Mouse (Mus musculus) ES-Bruce4 (cell line): Measurements from ENCODE around the gene Plin3. TPM values are rescaled to one million over a fixed set of nuclear protein-coding genes. Genes with fewer than 3 reads are reported as not detected.

Experiments used
- H3K27ac ChIP-seq: 2 replicates; pipeline ENCODE4 v1.5.1; 2012; ENCODE audit warnings: low read length, inconsistent platforms; ENCODE audit not compliant: insufficient read depth
- H3K27me3 ChIP-seq: 2 replicates; pipeline ENCODE4 v1.6.1; 2012; ENCODE audit warnings: mild to moderate bottlenecking, low read length, inconsistent platforms; ENCODE audit not compliant: control insufficient read depth, poor library complexity, insufficient read depth, severe bottlenecking
- H3K36me3 ChIP-seq: 2 replicates; pipeline ENCODE4 v1.6.1; 2012; ENCODE audit warnings: inconsistent platforms, mild to moderate bottlenecking, low read length, moderate library complexity; ENCODE audit not compliant: control insufficient read depth, poor library complexity, insufficient read depth, severe bottlenecking
- H3K4me1 ChIP-seq: one replicate; pipeline ENCODE4 v1.8.1; 2011; ENCODE audit warnings: low read length; ENCODE audit not compliant: control insufficient read depth, insufficient read depth
- H3K4me3 ChIP-seq: 2 replicates; pipeline ENCODE4 v1.5.1; 2011; ENCODE audit warnings: low read depth, mild to moderate bottlenecking, low read length
- H3K9ac ChIP-seq: 2 replicates; pipeline ENCODE4 v1.6.1; 2012; ENCODE audit warnings: low read depth, mild to moderate bottlenecking, inconsistent platforms; ENCODE audit not compliant: poor library complexity, severe bottlenecking
- H3K9me3 ChIP-seq: replicated peaks from 2 replicates; pipeline ENCODE4 v1.6.1; 2012; ENCODE audit warnings: mild to moderate bottlenecking, low read length, inconsistent platforms; ENCODE audit not compliant: control insufficient read depth, poor library complexity, insufficient read depth, severe bottlenecking
- CTCF ChIP-seq: IDR thresholded peaks from one replicate; pipeline ENCODE4 v1.8.1; 2011; ENCODE audit warnings: low read depth, low read length
- EP300 ChIP-seq: IDR thresholded peaks from 2 replicates; pipeline ENCODE4 v1.6.1; 2011; ENCODE audit warnings: low read depth, low read length; ENCODE audit not compliant: insufficient read depth
- POLR2A ChIP-seq: IDR thresholded peaks from one replicate; pipeline ENCODE4 v1.8.1; 2011; ENCODE audit warnings: low read length; ENCODE audit not compliant: insufficient read depth
- polyA plus RNA-seq: library from polyadenylated mRNA; stranded (reverse); fragments of >200 nt; gene quantifications from 2 replicates; pipeline ENCODE4 v1.2.4, GENCODE M21; 2011; ENCODE audit warnings: low read depth; ENCODE audit not compliant: missing spikeins, insufficient read depth, insufficient read length

Gene Plin3
- polyA plus RNA-seq, 1 experiment: 57.1 TPM

- Histone ChIP-seq H3K27me3 (no peaks in the 10 kb centered on the region), H3K36me3 (no peaks in the 10 kb centered on the region; the same call in 1 of the 2 replicates), H3K27ac (0 out of 2 replicates have a peak overlapping the region, but pooled peaks have one; percentile 17), H3K4me1 (peaks cover 3% of the 10 kb centered on the region), H3K4me3 (peak overlapping the region; percentile 77), H3K9ac (peak overlapping the region; percentile 57), H3K9me3 (no peaks in the 10 kb centered on the region)
- TF ChIP-seq CTCF (no peak), POLR2A (no peak), EP300 (no peak)
Measured at GRCm38 (mm10) chr17:56269153-56269630, 23.5 kb downstream of the Plin3 start.

- Histone ChIP-seq H3K9ac (no peak overlapping the region), H3K27me3 (no peaks in the 10 kb centered on the region)
Measured at GRCm38 (mm10) chr17:56266271-56266670, 26.4 kb downstream of the Plin3 start.

GRCm38 (mm10) chr17:56265869-56266268, 26.8 kb downstream of the Plin3 start:
- H3K36me3 ChIP-seq: no peaks in the 10 kb centered on the region
- no peak overlapping the region for H3K9ac ChIP-seq
- H3K27ac ChIP-seq: peak overlapping the region; percentile 57
- TF ChIP-seq POLR2A (no peak), CTCF (no peak)
- H3K4me1 ChIP-seq: peaks cover 4% of the 10 kb centered on the region
- no peaks in the 10 kb centered on the region for H3K9me3 ChIP-seq
- no peaks in the 10 kb centered on the region for H3K27me3 ChIP-seq
- no peak overlapping the region for H3K4me3 ChIP-seq

More at GRCm38 (mm10) chr17:56266271-56266670, 26.4 kb downstream of the Plin3 start:
- no peak for TF ChIP-seq EP300
- no peak for TF ChIP-seq CTCF
- TF ChIP-seq POLR2A: no peak
- Histone ChIP-seq H3K27ac (peak overlapping the region; percentile 57), H3K4me3 (no peak overlapping the region), H3K36me3 (no peaks in the 10 kb centered on the region), H3K4me1 (peaks cover 3% of the 10 kb centered on the region), H3K9me3 (no peaks in the 10 kb centered on the region)

GRCm38 (mm10) chr17:56265011-56265410, 27.7 kb downstream of the Plin3 start:
- no peaks in the 10 kb centered on the region for H3K27me3 ChIP-seq
- H3K4me1 ChIP-seq: peaks cover 7% of the 10 kb centered on the region
- H3K36me3 ChIP-seq: no peaks in the 10 kb centered on the region; the same call in 1 of the 2 replicates
- no peak overlapping the region for H3K9ac ChIP-seq
- no peaks in the 10 kb centered on the region for H3K9me3 ChIP-seq
- H3K27ac ChIP-seq: no peak overlapping the region
- H3K4me3 ChIP-seq: no peak overlapping the region
- no peak for TF ChIP-seq EP300
- no peak for TF ChIP-seq CTCF
- TF ChIP-seq POLR2A: no peak

- no peaks in the 10 kb centered on the region for H3K9me3 ChIP-seq
- no peak overlapping the region for H3K4me3 ChIP-seq
- no peaks in the 10 kb centered on the region for H3K27me3 ChIP-seq
- TF ChIP-seq POLR2A (no peak), EP300 (no peak), CTCF (peak; percentile 94)
- H3K4me1 ChIP-seq: peaks cover 7% of the 10 kb centered on the region
- H3K9ac ChIP-seq: no peak overlapping the region
- H3K27ac ChIP-seq: no peak overlapping the region
- peaks cover 3% of the 10 kb centered on the region; the same call in 1 of the 2 replicates for H3K36me3 ChIP-seq
Measured at GRCm38 (mm10) chr17:56264020-56264419, 28.7 kb downstream of the Plin3 start.

GRCm38 (mm10) chr17:56262645-56263094, 30.0 kb downstream of the Plin3 start:
- no peak overlapping the region for H3K9ac ChIP-seq
- no peak overlapping the region for H3K4me3 ChIP-seq
- H3K36me3 ChIP-seq: peaks cover 8% of the 10 kb centered on the region
- H3K9me3 ChIP-seq: no peaks in the 10 kb centered on the region
- H3K4me1 ChIP-seq: peaks cover 7% of the 10 kb centered on the region
- no peaks in the 10 kb centered on the region for H3K27me3 ChIP-seq
- no peak overlapping the region for H3K27ac ChIP-seq
- no peak for TF ChIP-seq CTCF
- TF ChIP-seq EP300: no peak
- no peak for TF ChIP-seq POLR2A
